Comparison of ENCODE assay signal across 16 mouse cellular contexts in the genomic region with DNA sequence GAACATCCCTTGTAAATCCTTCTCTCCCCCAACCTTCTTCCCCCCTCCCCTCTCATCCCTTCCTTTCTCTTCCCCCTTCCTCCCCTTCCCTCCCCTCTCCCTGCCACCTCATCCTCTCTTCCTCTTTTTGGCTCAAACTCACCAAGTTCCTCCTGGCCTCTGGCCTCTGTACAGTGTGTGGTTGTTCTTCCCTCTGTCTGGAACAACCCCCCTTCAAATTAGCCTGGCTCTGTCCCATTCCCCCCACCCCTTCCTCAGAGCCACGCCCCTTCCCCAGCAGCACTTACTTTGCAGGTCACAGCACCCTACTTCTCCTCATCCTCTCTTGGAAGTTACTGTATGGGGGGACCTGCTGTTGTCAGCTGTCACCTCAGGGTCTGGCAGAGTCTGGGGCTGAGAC. TPM values are rescaled to one million over a fixed set of nuclear protein-coding genes. Genes with fewer than 3 reads are reported as not detected.
DNase-seq lines count a peak whose midpoint lies in the region; ATAC-seq and TF ChIP-seq lines count a peak whose summit lies in the region.
"Had no signal": no experiment of that assay in that cellular context is flagged by ENCODE, and none has a peak within 500 bp of the region (broad histone marks: within the 10 kb centered on the region; RNA-seq: fewer than 3 reads in every experiment).

No protein-coding gene starts in this region.

- H3K27me3 ChIP-seq in kidney, adult 2 months (replicated peaks; ENCODE audit: control insufficient read depth, insufficient read depth, low read length): no peaks in the 10 kb centered on the region
- H3K27me3 ChIP-seq: embryonic facial prominence, embryonic 13.5 days; forebrain, embryonic 15.5 days; limb, embryonic 12.5 days; Patski had no signal

- no peak overlapping the region for H3K27ac ChIP-seq in kidney, adult 2 months (ENCODE audit: insufficient read depth, low read depth, low read length)
- H3K27ac ChIP-seq: embryonic facial prominence, embryonic 13.5 days; forebrain, embryonic 15.5 days; hindbrain, embryonic 10.5 days; limb, embryonic 12.5 days had no signal

- peak; percentile 15 for DNase-seq in kidney, adult 2 months
- no peak for DNase-seq in kidney, adult 9 months
- DNase-seq in MEL-GATA-1-ER (ENCODE audit: extremely low read depth, low read depth): peak; percentile 46
- DNase-seq in kidney, postnatal 14 days: peak; percentile 8
- peak; percentile 32 for DNase-seq in lung, postnatal 36 days
- no peak for DNase-seq in testis, postnatal 10 days (ENCODE audit: low spot score)
- no peak for DNase-seq in layer of hippocampus, adult 11-12 months (ENCODE audit: low spot score)
- DNase-seq: adrenal gland, postnatal 25 days; cerebellum, adult 2 months had no signal

- no peaks in the 10 kb centered on the region for H3K36me3 ChIP-seq in kidney, adult 2 months (ENCODE audit: control insufficient read depth, insufficient read depth, low read length)
- H3K36me3 ChIP-seq: embryonic facial prominence, embryonic 13.5 days; forebrain, embryonic 15.5 days; hindbrain, embryonic 10.5 days; limb, embryonic 12.5 days had no signal

- no peaks in the 10 kb centered on the region for H3K4me1 ChIP-seq in kidney, adult 2 months (ENCODE audit: control insufficient read depth, insufficient read depth, low read length)
- H3K4me1 ChIP-seq: embryonic facial prominence, embryonic 13.5 days; forebrain, embryonic 15.5 days; hindbrain, embryonic 10.5 days; limb, embryonic 12.5 days had no signal

- TF ChIP-seq CTCF in kidney, adult 2 months (conservative IDR thresholded peaks at IDR 0.05; ENCODE audit: insufficient read depth, insufficient read length, low read depth, low read length): no peak

- TF ChIP-seq POLR2A in kidney, adult 2 months (IDR thresholded peaks at IDR 0.05; ENCODE audit: low read depth, low read length): no peak

- 58% methylated on average over 1 of the region's 1 CpGs for WGBS in kidney, adult 2 months

- no peak for ATAC-seq in inflammation-experienced regulatory T-cells, adult 6 months
- ATAC-seq: forebrain, embryonic 15.5 days; midbrain, embryonic 16.5 days had no signal

- no peak overlapping the region for H3K4me3 ChIP-seq in kidney, adult 2 months (ENCODE audit: insufficient read depth, low read depth, low read length)
- H3K4me3 ChIP-seq: embryonic facial prominence, embryonic 13.5 days; forebrain, embryonic 15.5 days; hindbrain, embryonic 10.5 days; limb, embryonic 12.5 days had no signal

RNA-seq across cellular contexts. Expression of gene Fxyd5, which starts 34.1 kb away (rescaled TPM):
- polyA plus RNA-seq in kidney, adult 2 months (2012; rRNA removed): 37.2 and 54.2 TPM in 2 replicates
- 1,000 to 10,000 TPM; 1,847 to 2,152 (median 2,080) TPM for polyA plus RNA-seq in inflammation-experienced regulatory T-cells, adult 6 months (2017; shearing (Covaris generic))

RNA-seq across cellular contexts. Expression of gene Fam187b, which starts 34.6 kb away (rescaled TPM):
- polyA plus RNA-seq in kidney, adult 2 months (2012; rRNA removed): 9.1 and 12.7 TPM in 2 replicates
- 1 to 10 TPM in 1 of 3 experiments, under 1 TPM in 2; 0.55 to 1.0 (median 0.96) TPM for polyA plus RNA-seq in inflammation-experienced regulatory T-cells, adult 6 months (2017; shearing (Covaris generic))

RNA-seq across cellular contexts. Expression of gene Lsr, which starts 34.9 kb away (rescaled TPM):
- polyA plus RNA-seq in kidney, adult 2 months (2012; rRNA removed): 60.7 and 70.2 TPM in 2 replicates
- 1 to 10 TPM; 1.1 to 2.1 (median 1.4) TPM for polyA plus RNA-seq in inflammation-experienced regulatory T-cells, adult 6 months (2017; shearing (Covaris generic))

RNA-seq across cellular contexts. Expression of gene Fxyd7, which starts 43.1 kb away (rescaled TPM):
- polyA plus RNA-seq in kidney, adult 2 months (2012; rRNA removed): 1.8 and 2.2 TPM in 2 replicates
- polyA plus RNA-seq in inflammation-experienced regulatory T-cells, adult 6 months (2017; shearing (Covaris generic)): not detected
- polyA plus RNA-seq: Patski had no signal

RNA-seq across cellular contexts. Expression of gene Fxyd1, which starts 48.8 kb away (rescaled TPM):
- 107 and 119 TPM in 2 replicates for polyA plus RNA-seq in kidney, adult 2 months (2012; rRNA removed)
- polyA plus RNA-seq in inflammation-experienced regulatory T-cells, adult 6 months (2017; shearing (Covaris generic)): under 1 TPM in 1 of 3 experiments, not detected in 2; 0.85 TPM
- polyA plus RNA-seq: Patski had no signal

Comparison
In these comparisons a context has a peak if more than half of its experiments do, and no peak if none do; other contexts are left out.
1. DNase-seq: peak in kidney, adult 2 months (single experiment), MEL-GATA-1-ER (single experiment), kidney, postnatal 14 days (single experiment) and lung, postnatal 36 days (single experiment); none in kidney, adult 9 months (single experiment), testis, postnatal 10 days (single experiment) and layer of hippocampus, adult 11-12 months (single experiment).
2. RNA of gene Fxyd5, which starts 34.1 kb away (polyA plus RNA-seq): 1,847 to 2,152 TPM in inflammation-experienced regulatory T-cells, adult 6 months; 37.2 to 54.2 TPM in kidney, adult 2 months; every median in the first group is over 10 times any median in the second.
3. RNA of gene Lsr, which starts 34.9 kb away (polyA plus RNA-seq): 60.7 to 70.2 TPM in kidney, adult 2 months; 1.1 to 2.1 TPM in inflammation-experienced regulatory T-cells, adult 6 months; every median in the first group is over 10 times any median in the second.